Mouse (Mus musculus) lung, adult 2 months (tissue): ENCODE results near the gene Ptpdc1.

Experiments used
- CTCF ChIP-seq: fragments of 200-500 bp; IDR thresholded peaks from 2 replicates; pipeline ENCODE4 v1.5.1; 2011; ENCODE audit warnings: mild to moderate bottlenecking, low read length, control low read depth; ENCODE audit not compliant: insufficient read depth
- POLR2A ChIP-seq: fragments of 200-500 bp; IDR thresholded peaks from 2 replicates; pipeline ENCODE4 v1.6.1; 2011; ENCODE audit warnings: low read depth, mild to moderate bottlenecking, control low read depth, low read length, borderline replicate concordance; ENCODE audit errors: extremely low read depth

GRCm38 (mm10) chr13:48573525-48574355, 51.7 kb downstream of the Ptpdc1 start:
- TF ChIP-seq CTCF (no peak), POLR2A (no peak)
